Mouse (Mus musculus): ENCODE data around the gene Zfp617.

GRCm38 (mm10) chr8:71965166-71965565, 56.7 kb downstream of the Zfp617 start:
- no peak for TF ChIP-seq CTCF (IDR thresholded peaks at IDR 0.05; ENCODE audit: low read depth, low read length)
- no peak for TF ChIP-seq POLR2A (IDR thresholded peaks at IDR 0.05; ENCODE audit: extremely low read depth, insufficient read depth, low read length)

All from liver, adult 2 months (tissue).